Mouse (Mus musculus): ENCODE measurements around the gene Ssr2. TPM values are rescaled to one million over a fixed set of nuclear protein-coding genes. Genes with fewer than 3 reads are reported as not detected.

Ssr2 gene
- 187 and 206 TPM in 2 replicates for polyA plus RNA-seq (2015; fragmentation: Nextera tagmentation; extraction: Ambion mirVana)

GRCm38 (mm10) chr3:88575540-88575939 is at the start of gene Ssr2:
TSS of gene Ssr2 (plus strand) at chr3:88575876.
- Histone ChIP-seq H3K9ac (no peak within 1 kb of the TSS), H3K4me3 (replicated peaks) (no peak within 1 kb of the TSS), H3K9me3 (replicated peaks) (no peaks in the 10 kb centered on the region), H3K4me1 (replicated peaks) (peaks cover 15% of the 10 kb centered on the region), H3K27ac (no peak within 1 kb of the TSS), H3K27me3 (no peaks in the 10 kb centered on the region), H3K4me2 (no peak within 1 kb of the TSS), H3K36me3 (no peaks in the 10 kb centered on the region)
- no peak for ATAC-seq (ENCODE audit: low read depth)
- 72% methylated on average over 3 of the region's 3 CpGs for WGBS (ENCODE audit: insufficient replicate concordance)
- no peak for DNase-seq

DNA sequence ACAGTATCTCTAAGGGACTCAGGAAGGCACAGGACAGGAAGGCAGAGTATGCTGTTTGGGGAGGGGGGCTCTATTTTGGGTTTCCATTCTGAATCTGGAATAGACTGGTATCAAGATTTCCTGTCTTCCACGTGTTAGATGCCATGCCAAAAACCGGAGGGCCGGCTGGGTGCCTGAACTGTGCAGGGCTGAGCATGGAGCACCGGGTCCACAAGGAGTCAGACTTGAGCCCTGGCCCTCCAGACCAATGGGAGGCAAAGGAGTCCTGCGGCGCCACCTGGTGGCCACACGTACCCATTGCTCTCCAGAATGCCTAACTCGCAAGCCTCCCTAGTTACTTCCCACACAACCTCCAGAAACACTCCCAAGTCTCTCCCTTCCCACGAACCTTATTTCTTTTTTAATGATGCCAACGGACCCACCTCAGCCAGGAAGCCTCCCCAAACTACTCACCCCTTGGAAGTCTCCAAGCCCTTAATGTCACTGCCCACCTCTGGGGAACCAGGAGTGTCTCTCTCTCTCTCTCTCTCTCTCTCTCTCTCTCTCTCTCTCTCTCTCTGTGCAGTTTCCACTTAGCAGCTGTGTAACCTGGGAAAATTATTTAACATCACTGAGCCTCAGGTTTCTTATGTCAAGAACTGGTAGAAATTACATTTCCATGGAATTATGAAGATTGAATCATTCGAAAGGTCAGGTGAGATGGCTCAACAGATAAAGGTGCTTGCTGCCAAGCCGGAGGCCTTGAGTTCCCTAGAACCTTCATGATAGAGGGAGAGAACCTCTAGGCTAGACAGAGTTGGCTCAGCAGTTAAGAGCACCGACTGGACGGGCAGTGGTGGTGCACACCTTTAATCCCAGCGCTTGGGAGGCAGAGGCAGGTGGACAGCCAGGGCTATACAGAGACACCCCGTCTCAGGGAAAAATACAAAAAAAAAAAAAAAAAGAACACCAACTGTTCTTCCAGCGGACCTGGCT is 49.2 kb upstream of the Ssr2 start:
- ATAC-seq (ENCODE audit: low read depth) (peak; percentile 74), DNase-seq (peak; percentile 81)
- Histone ChIP-seq H3K4me2 (no peak overlapping the region), H3K9ac (no peak overlapping the region), H3K4me3 (replicated peaks) (no peak overlapping the region), H3K27ac (no peak overlapping the region), H3K9me3 (replicated peaks) (no peaks in the 10 kb centered on the region), H3K27me3 (no peaks in the 10 kb centered on the region), H3K36me3 (no peaks in the 10 kb centered on the region), H3K4me1 (replicated peaks) (peaks cover 47% of the 10 kb centered on the region)
- WGBS (ENCODE audit: insufficient replicate concordance): 30% methylated on average over 17 of the region's 17 CpGs

GRCm38 (mm10) chr3:88527565-88527964 is 48.1 kb upstream of the Ssr2 start:
- WGBS (ENCODE audit: insufficient replicate concordance): 35% methylated on average over 8 of the region's 8 CpGs
- peaks cover 3% of the 10 kb centered on the region for H3K27me3 ChIP-seq
- DNase-seq: no peak
- H3K9ac ChIP-seq: peak overlapping the region; percentile 12; the same call in 1 of the 2 replicates
- no peak overlapping the region for H3K4me3 ChIP-seq (replicated peaks)
- peaks cover 56% of the 10 kb centered on the region for H3K4me1 ChIP-seq (replicated peaks)
- no peaks in the 10 kb centered on the region for H3K36me3 ChIP-seq
- H3K27ac ChIP-seq: peak overlapping the region; percentile 6; the same call in 1 of the 2 replicates
- H3K9me3 ChIP-seq (replicated peaks): no peaks in the 10 kb centered on the region
- no peak for ATAC-seq (ENCODE audit: low read depth)
- no peak overlapping the region for H3K4me2 ChIP-seq

GRCm38 (mm10) chr3:88528646-88529045 is 47.0 kb upstream of the Ssr2 start:
- Histone ChIP-seq H3K4me1 (replicated peaks) (peaks cover 67% of the 10 kb centered on the region), H3K9ac (no peak overlapping the region), H3K27ac (no peak overlapping the region), H3K27me3 (peaks cover 14% of the 10 kb centered on the region), H3K4me3 (replicated peaks) (no peak overlapping the region), H3K9me3 (replicated peaks) (no peaks in the 10 kb centered on the region), H3K36me3 (no peaks in the 10 kb centered on the region), H3K4me2 (no peak overlapping the region)
- DNase-seq (no peak), ATAC-seq (ENCODE audit: low read depth) (no peak)
- WGBS (ENCODE audit: insufficient replicate concordance): 82% methylated on average over 11 of the region's 11 CpGs

- DNase-seq: no peak
- 63% methylated on average over 7 of the region's 7 CpGs for WGBS (ENCODE audit: insufficient replicate concordance)
- H3K36me3 ChIP-seq: no peaks in the 10 kb centered on the region
- H3K4me1 ChIP-seq (replicated peaks): peaks cover 73% of the 10 kb centered on the region
- H3K27ac ChIP-seq: no peak overlapping the region
- H3K27me3 ChIP-seq: peaks cover 16% of the 10 kb centered on the region
- ATAC-seq (ENCODE audit: low read depth): no peak
- H3K4me3 ChIP-seq (replicated peaks): no peak overlapping the region
- no peak overlapping the region for H3K9ac ChIP-seq
- H3K4me2 ChIP-seq: no peak overlapping the region
- H3K9me3 ChIP-seq (replicated peaks): no peaks in the 10 kb centered on the region
Observed at GRCm38 (mm10) chr3:88529204-88530000, 46.3 kb upstream of the Ssr2 start.

DNA sequence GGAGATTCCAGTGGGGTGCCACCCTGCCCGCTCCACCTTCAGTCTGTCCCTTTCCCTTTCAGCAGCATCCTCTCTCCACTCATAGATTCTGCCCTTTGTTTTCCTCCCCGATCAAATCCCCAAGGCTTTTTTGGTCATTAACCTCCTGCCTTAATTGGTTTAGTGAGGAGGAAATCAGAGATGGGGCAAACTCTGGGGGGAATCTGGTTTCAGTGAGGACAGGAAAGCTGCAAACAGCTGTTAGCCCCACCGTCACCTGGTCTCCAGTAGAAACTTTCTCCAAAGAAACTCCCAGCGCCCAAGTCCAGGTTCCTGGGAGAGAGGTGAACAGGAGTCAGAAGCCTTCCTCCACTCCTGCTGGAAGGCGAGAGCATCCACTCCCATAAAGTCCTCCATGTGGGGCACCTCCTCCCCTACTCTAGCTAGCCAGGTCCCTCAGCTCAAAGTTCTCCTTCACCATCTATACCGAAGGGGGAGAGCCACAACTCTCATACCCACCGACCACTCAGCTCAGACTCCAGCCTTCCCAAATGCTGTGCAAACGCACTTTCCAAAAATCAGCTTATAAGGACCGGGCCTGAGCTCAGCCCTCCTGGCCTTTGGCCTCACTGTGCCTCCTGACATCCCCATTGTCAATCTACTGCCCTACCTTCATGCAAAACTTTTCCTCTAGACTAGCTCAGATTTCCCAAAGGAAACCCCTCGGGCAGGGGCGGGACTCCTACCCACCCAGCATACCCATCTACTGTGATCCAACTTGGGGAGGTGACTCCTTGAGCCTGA is 45.4 kb upstream of the Ssr2 start:
- peak overlapping the region; percentile 82; the same call in 1 of the 2 replicates for H3K9ac ChIP-seq
- peaks cover 16% of the 10 kb centered on the region for H3K27me3 ChIP-seq
- ATAC-seq (ENCODE audit: low read depth) (no peak), DNase-seq (no peak)
- 43% methylated on average over 11 of the region's 11 CpGs for WGBS (ENCODE audit: insufficient replicate concordance)
- peak overlapping the region; percentile 76 for H3K4me3 ChIP-seq (replicated peaks)
- H3K4me2 ChIP-seq: peak overlapping the region; percentile 98
- H3K9me3 ChIP-seq (replicated peaks): no peaks in the 10 kb centered on the region
- peaks cover 82% of the 10 kb centered on the region for H3K4me1 ChIP-seq (replicated peaks)
- no peak overlapping the region for H3K27ac ChIP-seq
- no peaks in the 10 kb centered on the region for H3K36me3 ChIP-seq

GRCm38 (mm10) chr3:88531348-88532298 is 44.1 kb upstream of the Ssr2 start:
- ATAC-seq (ENCODE audit: low read depth) (peak; percentile 59), DNase-seq (peak; percentile 68)
- H3K4me2 ChIP-seq: peak overlapping the region; percentile 98
- H3K36me3 ChIP-seq: no peaks in the 10 kb centered on the region
- peaks cover 89% of the 10 kb centered on the region for H3K4me1 ChIP-seq (replicated peaks)
- H3K9ac ChIP-seq: peak overlapping the region; percentile 82
- H3K4me3 ChIP-seq (replicated peaks): peak overlapping the region; percentile 76
- H3K27ac ChIP-seq: peak overlapping the region; percentile 77
- H3K9me3 ChIP-seq (replicated peaks): no peaks in the 10 kb centered on the region
- WGBS (ENCODE audit: insufficient replicate concordance): under 1% methylated on average over 62 of the region's 63 CpGs
- H3K27me3 ChIP-seq: peaks cover 16% of the 10 kb centered on the region

DNA sequence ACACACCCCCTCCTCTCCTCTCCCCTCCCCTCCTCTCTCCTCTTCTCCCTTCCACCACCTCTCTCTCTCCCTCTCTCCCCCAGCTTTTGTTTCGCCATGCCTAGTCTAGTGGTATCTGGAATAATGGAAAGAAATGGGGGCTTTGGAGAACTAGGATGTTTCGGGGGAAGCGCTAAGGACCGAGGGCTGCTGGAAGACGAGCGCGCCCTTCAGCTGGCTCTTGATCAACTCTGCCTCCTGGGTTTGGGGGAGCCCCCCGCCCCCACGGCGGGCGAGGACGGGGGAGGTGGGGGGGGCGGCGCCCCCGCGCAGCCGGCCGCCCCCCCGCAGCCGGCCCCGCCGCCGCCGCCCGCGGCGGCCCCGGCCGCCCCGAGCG is 43.4 kb upstream of the Ssr2 start, which contains the start of gene Mex3a:
Gene Mex3a, plus strand, starts transcription at position 97 of the 376 bp plus-strand sequence.
- DNase-seq (no peak), ATAC-seq (ENCODE audit: low read depth) (no peak)
- H3K4me1 ChIP-seq (replicated peaks): peaks cover 90% of the 10 kb centered on the region
- 0% methylated on average over 12 of the region's 31 CpGs for WGBS (ENCODE audit: insufficient replicate concordance)
- peak within 1 kb of the TSS; percentile 76 for H3K4me3 ChIP-seq (replicated peaks)
- peak within 1 kb of the TSS; percentile 77 for H3K27ac ChIP-seq
- H3K4me2 ChIP-seq: peak within 1 kb of the TSS; percentile 98
- no peaks in the 10 kb centered on the region for H3K36me3 ChIP-seq
- H3K9me3 ChIP-seq (replicated peaks): no peaks in the 10 kb centered on the region
- H3K9ac ChIP-seq: peak within 1 kb of the TSS; percentile 82
- peaks cover 16% of the 10 kb centered on the region for H3K27me3 ChIP-seq

DNA sequence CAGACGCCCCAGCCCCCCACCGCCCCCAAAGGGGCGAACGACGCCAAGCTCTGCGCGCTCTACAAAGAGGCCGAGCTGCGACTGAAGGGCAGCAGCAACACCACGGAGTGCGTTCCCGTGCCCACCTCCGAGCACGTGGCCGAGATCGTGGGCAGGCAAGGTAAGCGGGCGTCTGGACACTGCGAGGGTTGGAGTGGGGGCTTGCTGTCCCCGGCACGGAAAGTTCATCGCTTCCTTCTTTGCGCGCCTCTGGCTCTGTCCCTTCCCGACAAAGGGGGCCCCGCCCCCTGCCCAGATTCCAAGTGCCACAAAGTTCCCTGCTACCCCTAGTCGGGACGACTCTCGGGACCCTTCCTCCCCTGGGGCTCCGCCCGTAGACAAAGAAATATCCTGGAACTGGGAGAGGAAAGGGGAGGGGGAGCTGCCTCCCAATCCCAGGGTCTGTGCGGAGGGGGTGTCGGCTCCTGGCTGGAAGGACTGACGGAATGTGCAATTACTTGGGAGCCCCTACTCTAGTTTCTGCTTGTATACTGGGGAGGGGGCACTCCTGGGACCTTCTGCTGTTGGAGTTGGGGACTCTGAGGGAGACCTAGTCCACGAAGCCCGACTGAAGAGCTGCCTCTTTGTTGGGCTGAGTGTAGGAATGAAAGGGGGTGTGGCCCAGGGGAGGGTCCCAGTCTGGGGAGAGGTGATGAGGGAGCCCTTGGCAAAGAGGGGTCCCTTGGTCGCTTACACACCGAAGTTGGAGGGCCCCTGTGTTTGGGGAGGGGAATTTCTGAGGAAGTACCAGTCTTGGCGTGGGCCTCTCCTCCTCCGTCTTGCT is 42.8 kb upstream of the Ssr2 start:
- no peak for DNase-seq
- Histone ChIP-seq H3K4me1 (replicated peaks) (peaks cover 88% of the 10 kb centered on the region), H3K27me3 (peaks cover 16% of the 10 kb centered on the region), H3K27ac (peak overlapping the region; percentile 23), H3K36me3 (no peaks in the 10 kb centered on the region), H3K9me3 (replicated peaks) (no peaks in the 10 kb centered on the region), H3K9ac (peak overlapping the region; percentile 82), H3K4me2 (peak overlapping the region; percentile 98), H3K4me3 (replicated peaks) (peak overlapping the region; percentile 76)
- WGBS (ENCODE audit: insufficient replicate concordance): 3% methylated on average over 38 of the region's 40 CpGs
- ATAC-seq (ENCODE audit: low read depth): no peak
